Mouse (Mus musculus) stomach, postnatal 0 days (tissue): Measurements from ENCODE around the gene Ankrd40. TPM values are rescaled to one million over a fixed set of nuclear protein-coding genes. Genes with fewer than 3 reads are reported as not detected.
A peak's percentile ranks its signal among the peaks of the same experiment; 100 is the strongest.

Source experiments
- ATAC-seq: fragments of 200-750 bp; cut with Nextera tagmentation; 2 replicates; pipeline ENCODE4 v1.8.0; 2017; ENCODE audit not compliant: low FRiP score, low TSS enrichment
- DNase-seq: peaks from one replicate; pipeline ENCODE4 v3.0.0-alpha.2; 2016; ENCODE audit warnings: low spot score
- H3K27ac ChIP-seq: fragments of 300-500 bp; sonication (generic); replicated peaks from 2 replicates; pipeline ENCODE4 v1.5.1; 2014; ENCODE audit warnings: mild to moderate bottlenecking, control low read depth
- H3K27me3 ChIP-seq: fragments of 300-500 bp; sonication (generic); 2 replicates; pipeline ENCODE4 v1.6.1; 2014; ENCODE audit warnings: low read length; ENCODE audit not compliant: control insufficient read depth, insufficient read depth
- H3K36me3 ChIP-seq: fragments of 300-500 bp; sonication (generic); 2 replicates; pipeline ENCODE4 v1.6.1; 2014; ENCODE audit warnings: low read length, mixed read lengths; ENCODE audit not compliant: control insufficient read depth, insufficient read depth
- H3K4me1 ChIP-seq: fragments of 300-500 bp; sonication (generic); replicated peaks from 2 replicates; pipeline ENCODE4 v1.6.1; 2014; ENCODE audit warnings: antibody characterized with exemption; ENCODE audit not compliant: control insufficient read depth, insufficient read depth
- H3K4me2 ChIP-seq: fragments of 300-500 bp; sonication (generic); replicated peaks from 2 replicates; pipeline ENCODE4 v1.6.1; 2014; ENCODE audit warnings: low read depth, mild to moderate bottlenecking, control low read depth, moderate library complexity
- H3K4me3 ChIP-seq: fragments of 300-500 bp; sonication (generic); 2 replicates; pipeline ENCODE4 v1.5.1; 2014; ENCODE audit warnings: low read depth, low read length, control low read depth
- H3K9ac ChIP-seq: fragments of 300-500 bp; sonication (generic); 2 replicates; pipeline ENCODE4 v1.6.1; 2014; ENCODE audit warnings: mild to moderate bottlenecking, low read length, control low read depth, mixed read lengths
- H3K9me3 ChIP-seq: fragments of 300-500 bp; sonication (generic); 2 replicates; pipeline ENCODE4 v1.6.1; 2016; ENCODE audit warnings: low read length; ENCODE audit not compliant: control insufficient read depth
- CTCF ChIP-seq: IDR thresholded peaks from 2 replicates; pipeline ENCODE4 v1.5.1; 2016; ENCODE audit warnings: antibody characterized with exemption, low read depth, mild to moderate bottlenecking, moderate library complexity
- EP300 ChIP-seq: optimal IDR thresholded peaks from 2 replicates; pipeline ENCODE3; 2016; ENCODE audit warnings: antibody characterized with exemption
- whole genome bisulfite sequencing: fragments of 180-500 bp; shearing (Covaris S2); extraction: QIAGEN DNeasy Blood & Tissue Kit; methylation state at CpG from one replicate; pipeline ENCODE4 v1.1.7; 2014; 5-methylcytosine and 5-hydroxymethylcytosine counted together
- polyA plus RNA-seq: library from polyadenylated mRNA; unstranded; fragments of >200 nt; fragmentation: Nextera tagmentation; extraction: Ambion mirVana; gene quantifications from 2 replicates; pipeline ENCODE4 v1.2.1, GENCODE M21; 2015

Gene Ankrd40
- polyA plus RNA-seq, 1 experiment from 2014 or later = 14.8 TPM

DNA sequence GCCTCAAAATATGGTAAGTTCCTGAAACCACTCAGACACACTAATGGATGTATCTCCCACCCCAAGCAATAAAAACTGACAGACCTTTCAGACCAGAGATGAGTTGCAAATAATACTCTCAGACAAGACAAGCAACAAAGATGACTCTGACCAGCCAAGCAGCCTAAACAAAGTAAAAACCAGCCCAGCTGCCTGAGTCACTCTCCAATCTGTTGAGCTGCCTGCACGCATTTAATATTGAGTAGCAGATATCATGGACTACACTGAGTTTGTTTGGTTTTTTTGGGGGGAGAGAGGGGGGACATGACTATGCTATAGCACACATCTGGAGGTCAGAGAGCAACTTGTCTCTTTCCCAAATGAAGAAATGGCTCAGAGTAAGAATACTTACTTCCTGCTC lies 12.5 kb upstream of the Ankrd40 start:
- H3K27ac ChIP-seq = 0 out of 2 replicates have a peak overlapping the region, but pooled peaks have one; percentile 1
- no peak overlapping the region for H3K4me3 ChIP-seq
- WGBS = 30% methylated on average over 1 of the region's 1 CpGs
- peaks cover 2% of the 10 kb centered on the region for H3K4me1 ChIP-seq
- TF ChIP-seq CTCF (no peak), EP300 (no peak)
- no peaks in the 10 kb centered on the region; the same call in 1 of the 2 replicates for H3K36me3 ChIP-seq
- H3K4me2 ChIP-seq = no peak overlapping the region
- H3K27me3 ChIP-seq = no peaks in the 10 kb centered on the region
- no peak overlapping the region for H3K9ac ChIP-seq
- DNase-seq (no peak), ATAC-seq (no peak)
- no peaks in the 10 kb centered on the region for H3K9me3 ChIP-seq

DNA sequence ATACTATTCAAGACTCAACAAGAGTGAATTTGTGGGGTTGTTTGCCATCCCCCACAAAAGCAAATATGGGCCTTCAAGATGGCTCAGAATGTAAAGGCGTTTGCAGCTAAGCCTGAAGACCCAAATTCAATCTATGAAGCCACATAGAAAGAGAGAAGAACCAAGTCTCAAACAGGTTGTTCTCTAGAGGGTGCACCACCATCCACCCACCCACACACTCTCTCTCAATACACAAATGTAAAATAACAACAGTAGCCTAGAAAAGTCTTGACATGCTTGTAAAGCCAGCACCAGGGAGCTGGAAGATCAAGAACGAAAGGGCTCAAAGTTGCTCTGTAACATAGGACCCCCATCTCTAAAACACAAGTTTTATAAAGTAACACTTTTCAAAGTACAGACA lies 11.3 kb upstream of the Ankrd40 start:
- no peak overlapping the region for H3K27ac ChIP-seq
- H3K9ac ChIP-seq = no peak overlapping the region
- WGBS = 50% methylated on average over 2 of the region's 2 CpGs
- H3K4me1 ChIP-seq = peaks cover 2% of the 10 kb centered on the region
- TF ChIP-seq EP300 (no peak), CTCF (no peak)
- no peaks in the 10 kb centered on the region; the same call in 1 of the 2 replicates for H3K36me3 ChIP-seq
- no peaks in the 10 kb centered on the region for H3K9me3 ChIP-seq
- no peaks in the 10 kb centered on the region for H3K27me3 ChIP-seq
- ATAC-seq = no peak
- H3K4me2 ChIP-seq = no peak overlapping the region
- H3K4me3 ChIP-seq = no peak overlapping the region
- DNase-seq = no peak

DNA sequence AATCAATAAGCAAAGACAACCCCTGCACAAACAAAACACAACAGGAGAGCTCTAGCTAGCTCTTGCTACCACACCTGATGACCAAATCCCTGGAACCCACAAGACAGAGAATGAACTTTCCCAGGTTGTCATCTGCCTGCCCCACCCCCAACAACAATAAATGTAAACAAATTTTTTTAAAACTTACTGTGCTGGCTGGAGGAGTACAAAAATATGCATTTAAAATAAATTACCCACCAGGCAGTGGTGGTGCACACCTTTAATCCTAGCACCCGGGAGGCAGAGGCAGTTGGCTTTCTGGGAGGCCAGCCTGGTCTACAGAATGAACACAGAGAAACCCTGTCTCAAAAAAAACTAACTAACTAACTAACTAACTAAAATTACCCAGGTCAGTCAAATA lies 10.8 kb upstream of the Ankrd40 start:
- H3K4me2 ChIP-seq = no peak overlapping the region
- no peak for TF ChIP-seq CTCF
- TF ChIP-seq EP300 = no peak
- no peak overlapping the region for H3K27ac ChIP-seq
- WGBS = 41% methylated on average over 1 of the region's 1 CpGs
- DNase-seq (no peak), ATAC-seq (no peak)
- H3K9me3 ChIP-seq = no peaks in the 10 kb centered on the region
- H3K9ac ChIP-seq = no peak overlapping the region
- H3K27me3 ChIP-seq = no peaks in the 10 kb centered on the region
- H3K4me3 ChIP-seq = no peak overlapping the region
- H3K4me1 ChIP-seq = peaks cover 2% of the 10 kb centered on the region
- H3K36me3 ChIP-seq = no peaks in the 10 kb centered on the region; the same call in 1 of the 2 replicates

DNA sequence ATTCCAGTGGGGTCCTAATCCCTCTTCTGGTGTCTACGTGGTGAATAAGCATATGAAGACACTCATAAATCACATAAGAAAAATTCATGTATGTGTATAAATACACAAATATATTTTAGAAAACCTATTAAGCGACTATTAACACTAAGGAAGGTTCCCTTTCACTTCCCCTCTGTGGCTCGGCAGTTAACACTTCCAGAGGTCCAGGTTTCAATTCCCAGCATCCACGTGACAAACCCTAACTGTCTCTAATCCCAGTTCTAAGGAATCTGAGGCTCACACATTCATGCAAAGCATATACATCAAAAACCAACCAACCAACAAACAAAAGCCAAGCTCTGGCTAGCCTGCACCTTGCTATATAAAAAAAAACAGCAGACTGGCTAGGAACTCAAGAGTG lies 10.3 kb upstream of the Ankrd40 start:
- Histone ChIP-seq H3K27ac (no peak overlapping the region), H3K9me3 (no peaks in the 10 kb centered on the region), H3K4me2 (no peak overlapping the region), H3K9ac (no peak overlapping the region), H3K4me3 (no peak overlapping the region), H3K27me3 (no peaks in the 10 kb centered on the region), H3K4me1 (peaks cover 4% of the 10 kb centered on the region), H3K36me3 (no peaks in the 10 kb centered on the region; the same call in 1 of the 2 replicates)
- ATAC-seq = no peak
- 42% methylated on average over 4 of the region's 4 CpGs for whole genome bisulfite sequencing
- DNase-seq = no peak
- TF ChIP-seq EP300 (no peak), CTCF (no peak)

DNA sequence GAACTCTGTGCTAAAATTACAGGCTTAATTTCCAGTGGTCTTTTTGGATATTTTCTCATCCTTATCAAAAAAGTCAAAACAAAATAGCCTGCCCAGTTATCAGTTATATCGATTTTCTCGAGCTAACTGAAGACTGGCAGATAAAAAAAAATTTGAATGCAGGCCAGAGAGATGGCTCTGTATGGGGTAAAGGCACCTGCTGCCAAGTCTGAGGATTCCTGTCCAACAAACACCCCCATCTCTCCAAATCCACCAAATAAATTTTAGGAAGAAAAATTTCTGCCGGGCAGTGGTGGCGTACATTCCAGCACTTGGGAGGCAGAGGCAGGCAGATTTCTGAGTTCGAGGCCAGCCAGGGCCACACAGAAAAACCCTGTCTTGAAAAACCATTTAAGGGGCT lies 9.7 kb upstream of the Ankrd40 start:
- Histone ChIP-seq H3K4me1 (peaks cover 4% of the 10 kb centered on the region), H3K4me3 (no peak overlapping the region), H3K36me3 (no peaks in the 10 kb centered on the region), H3K9ac (no peak overlapping the region), H3K9me3 (no peaks in the 10 kb centered on the region), H3K27me3 (no peaks in the 10 kb centered on the region), H3K4me2 (no peak overlapping the region), H3K27ac (no peak overlapping the region)
- DNase-seq (no peak), ATAC-seq (no peak)
- no peak for TF ChIP-seq CTCF
- TF ChIP-seq EP300 = no peak
- 68% methylated on average over 5 of the region's 5 CpGs for WGBS

DNA sequence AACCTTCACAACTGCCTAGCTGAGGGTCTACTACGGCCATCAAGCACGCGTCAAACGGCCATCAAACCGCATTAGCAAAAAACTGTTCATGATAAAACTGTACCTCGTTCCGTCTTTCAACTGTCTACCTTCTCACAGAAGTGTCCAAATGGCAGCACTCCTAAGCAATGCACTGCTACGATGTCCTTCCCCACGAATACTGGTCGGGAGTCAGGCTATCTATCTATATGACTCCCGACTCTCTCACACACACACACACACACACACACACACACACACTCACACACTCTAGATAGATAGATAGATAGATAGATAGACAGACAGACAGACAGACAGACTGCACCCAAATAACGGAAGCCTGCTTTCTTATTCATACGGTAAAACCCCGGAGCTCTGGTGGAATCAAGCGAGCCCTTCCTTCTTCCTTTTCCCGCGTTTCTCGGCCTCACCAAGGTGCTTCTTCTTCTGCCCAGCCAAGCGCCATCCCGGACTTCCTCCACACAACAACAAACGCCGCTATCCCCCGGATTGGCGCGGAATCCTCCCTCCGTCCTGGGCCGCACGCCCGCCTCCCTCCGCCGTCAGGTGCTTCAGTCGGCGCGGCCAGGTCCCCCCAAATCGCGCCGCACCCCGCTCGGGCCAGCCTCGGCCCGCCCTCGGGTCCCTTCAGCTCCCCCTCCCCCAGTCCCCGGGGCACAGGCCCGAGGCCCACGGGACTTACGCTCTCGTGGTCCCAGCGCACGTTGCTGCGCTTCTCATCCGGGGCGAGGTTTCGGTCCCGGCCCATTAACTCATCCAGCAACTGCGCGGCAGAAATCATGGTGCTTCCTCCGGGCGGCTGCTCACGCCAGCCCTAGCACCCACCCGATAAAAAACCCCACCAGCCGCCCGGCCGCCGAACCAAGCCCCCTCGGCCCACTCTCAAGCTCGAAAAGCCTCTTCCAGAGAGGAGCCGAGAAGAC lies 6.6 kb upstream of the Ankrd40 start:
- Histone ChIP-seq H3K4me1 (peaks cover 4% of the 10 kb centered on the region), H3K27ac (peak overlapping the region; percentile 98), H3K27me3 (no peaks in the 10 kb centered on the region), H3K4me2 (peak overlapping the region; percentile 77), H3K4me3 (peak overlapping the region; percentile 99), H3K36me3 (no peaks in the 10 kb centered on the region), H3K9me3 (no peaks in the 10 kb centered on the region), H3K9ac (peak overlapping the region; percentile 98)
- ATAC-seq (peak; percentile 73), DNase-seq (peak; percentile 73)
- WGBS = under 1% methylated on average over 65 of the region's 67 CpGs
- peak; percentile 86 for TF ChIP-seq EP300
- TF ChIP-seq CTCF = no peak
